Mouse (Mus musculus) midbrain, embryonic 10.5 days (tissue): ENCODE measurements around the gene Trim50. TPM values are rescaled to one million over a fixed set of nuclear protein-coding genes. Genes with fewer than 3 reads are reported as not detected.
A peak's percentile ranks its signal among the peaks of the same experiment; 100 is the strongest.

Source experiments
- DNase-seq: peaks from one replicate; pipeline ENCODE4 v3.0.0-alpha.2; 2017; ENCODE audit warnings: low spot score
- H3K27ac ChIP-seq: fragments of 300-500 bp; sonication (generic); replicated peaks from 2 replicates; pipeline ENCODE4 v1.5.1; 2016; ENCODE audit warnings: mild to moderate bottlenecking
- H3K27me3 ChIP-seq: fragments of 300-500 bp; sonication (generic); 2 replicates; pipeline ENCODE4 v1.6.1; 2016; ENCODE audit warnings: low read depth, mild to moderate bottlenecking; ENCODE audit not compliant: poor library complexity, severe bottlenecking
- H3K36me3 ChIP-seq: fragments of 300-500 bp; sonication (generic); 2 replicates; pipeline ENCODE4 v1.6.1; 2016; ENCODE audit warnings: mild to moderate bottlenecking, moderate library complexity
- H3K4me1 ChIP-seq: fragments of 300-500 bp; sonication (generic); 2 replicates; pipeline ENCODE4 v1.6.1; 2016
- H3K4me3 ChIP-seq: fragments of 300-500 bp; sonication (generic); 2 replicates; pipeline ENCODE4 v1.5.1; 2016; ENCODE audit warnings: mild to moderate bottlenecking, moderate library complexity
- H3K9me3 ChIP-seq: fragments of 300-500 bp; sonication (generic); replicated peaks from 2 replicates; pipeline ENCODE4 v1.6.1; 2016; ENCODE audit warnings: mild to moderate bottlenecking
- WGBS: fragments of 180-500 bp; shearing (Covaris S2); methylation state at CpG from one replicate; pipeline ENCODE4 v1.1.7; 2016; 5-methylcytosine and 5-hydroxymethylcytosine counted together
- polyA plus RNA-seq: library from polyadenylated mRNA; unstranded; fragments of >200 nt; fragmentation: Nextera tagmentation; extraction: Ambion mirVana; gene quantifications from 2 replicates; pipeline ENCODE4 v1.2.1, GENCODE M21; 2016

The Trim50 gene
- polyA plus RNA-seq, 1 experiment from 2014 or later: not detected

DNA sequence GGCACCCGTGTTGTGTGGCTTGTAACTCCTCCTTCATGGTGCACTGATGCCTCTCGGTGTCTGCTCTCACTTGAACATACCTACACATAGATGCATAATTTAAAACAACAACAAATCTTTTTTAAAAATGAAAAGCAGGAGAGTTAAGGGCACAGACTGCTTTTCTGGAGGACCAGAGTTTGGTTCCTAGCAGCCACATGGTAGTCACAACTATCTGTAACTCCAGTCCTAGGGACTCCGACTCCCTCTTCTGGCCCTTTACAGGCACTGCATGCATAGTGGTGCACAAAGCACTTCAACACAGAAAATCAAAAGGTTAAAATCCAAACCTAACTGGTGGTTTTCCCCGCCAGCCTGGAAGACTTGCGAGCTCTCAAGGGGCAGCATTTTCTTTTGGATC lies 20.5 kb downstream of the Trim50 start:
- H3K27me3 ChIP-seq: no peaks in the 10 kb centered on the region
- WGBS: 93% methylated on average over 5 of the region's 5 CpGs
- no peak overlapping the region for H3K27ac ChIP-seq
- no peak for DNase-seq
- H3K4me1 ChIP-seq: peaks cover 18% of the 10 kb centered on the region
- H3K9me3 ChIP-seq: peaks cover 6% of the 10 kb centered on the region; the same call in 1 of the 2 replicates
- H3K4me3 ChIP-seq: no peak overlapping the region
- peaks cover 74% of the 10 kb centered on the region for H3K36me3 ChIP-seq

DNA sequence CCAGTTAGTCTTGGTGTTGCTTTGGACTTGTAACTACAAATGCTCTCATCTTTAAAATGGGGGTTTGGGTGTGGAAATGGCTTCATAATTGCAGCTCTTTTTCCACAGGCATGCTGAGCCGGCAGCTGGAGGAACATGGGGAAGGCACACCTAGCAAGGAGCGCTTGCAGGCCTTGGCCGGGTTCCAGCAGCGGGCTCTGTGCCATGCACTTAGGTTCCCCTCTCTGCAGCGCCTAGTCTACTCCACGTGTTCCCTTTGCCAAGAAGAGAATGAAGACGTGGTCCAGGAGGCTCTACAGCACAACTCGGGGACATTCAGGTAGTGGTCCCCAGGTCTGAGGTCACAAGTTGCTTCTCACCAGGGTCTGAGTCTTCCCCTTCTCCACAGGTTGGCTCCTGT lies 22.1 kb downstream of the Trim50 start:
- no peak overlapping the region for H3K27ac ChIP-seq
- no peaks in the 10 kb centered on the region for H3K27me3 ChIP-seq
- 93% methylated on average over 8 of the region's 8 CpGs for WGBS
- no peak for DNase-seq
- peaks cover 90% of the 10 kb centered on the region for H3K36me3 ChIP-seq
- H3K4me3 ChIP-seq: no peak overlapping the region
- peaks cover 11% of the 10 kb centered on the region for H3K4me1 ChIP-seq
- peaks cover 6% of the 10 kb centered on the region; the same call in 1 of the 2 replicates for H3K9me3 ChIP-seq

DNA sequence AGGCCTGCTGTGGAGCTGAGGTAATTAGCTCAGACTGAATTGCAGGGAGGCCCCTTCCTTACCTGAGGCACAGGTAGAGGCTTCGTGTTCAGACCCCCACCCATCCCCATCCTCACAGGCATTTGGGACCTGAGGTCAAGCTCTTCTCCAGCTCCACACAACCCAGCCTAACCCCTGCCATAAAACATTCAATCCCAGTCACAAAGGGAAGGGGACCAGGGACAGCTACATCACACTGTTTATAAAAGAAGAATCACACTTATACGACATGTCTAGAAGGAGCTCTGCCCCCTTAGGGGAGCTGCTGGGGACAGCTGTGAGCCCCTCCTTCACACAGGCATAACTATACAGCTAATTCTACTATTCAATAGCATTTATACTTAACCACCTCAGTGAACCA lies 23.2 kb downstream of the Trim50 start:
- Histone ChIP-seq H3K4me3 (no peak overlapping the region), H3K36me3 (peaks cover 100% of the 10 kb centered on the region), H3K27ac (no peak overlapping the region), H3K27me3 (no peaks in the 10 kb centered on the region), H3K4me1 (no peaks in the 10 kb centered on the region), H3K9me3 (peaks cover 6% of the 10 kb centered on the region; the same call in 1 of the 2 replicates)
- DNase-seq: no peak
- 80% methylated on average over 2 of the region's 2 CpGs for WGBS

DNA sequence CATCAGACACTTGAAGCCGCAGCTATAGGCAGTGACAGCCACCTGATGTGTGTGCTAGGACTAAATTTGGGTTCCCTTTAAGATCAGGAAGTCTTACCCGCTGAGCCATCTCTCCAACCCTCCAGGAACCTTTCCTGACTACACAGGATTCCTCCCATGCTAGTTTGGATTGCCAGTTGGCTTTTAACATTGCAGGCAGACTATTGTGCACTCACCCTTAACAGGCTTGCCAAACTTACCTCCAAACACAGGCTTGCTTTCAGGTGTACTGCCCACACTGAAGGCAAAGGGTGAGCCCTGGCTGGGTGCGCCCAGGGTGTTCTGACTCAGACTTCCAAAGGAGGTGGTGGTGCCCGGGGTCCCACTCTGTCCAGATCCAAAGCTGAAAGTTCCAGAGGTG lies 27.6 kb downstream of the Trim50 start:
- Histone ChIP-seq H3K27me3 (no peaks in the 10 kb centered on the region), H3K36me3 (peaks cover 100% of the 10 kb centered on the region), H3K9me3 (no peaks in the 10 kb centered on the region), H3K4me3 (no peak overlapping the region), H3K4me1 (no peaks in the 10 kb centered on the region), H3K27ac (no peak overlapping the region)
- WGBS: 92% methylated on average over 4 of the region's 4 CpGs
- no peak for DNase-seq

DNA sequence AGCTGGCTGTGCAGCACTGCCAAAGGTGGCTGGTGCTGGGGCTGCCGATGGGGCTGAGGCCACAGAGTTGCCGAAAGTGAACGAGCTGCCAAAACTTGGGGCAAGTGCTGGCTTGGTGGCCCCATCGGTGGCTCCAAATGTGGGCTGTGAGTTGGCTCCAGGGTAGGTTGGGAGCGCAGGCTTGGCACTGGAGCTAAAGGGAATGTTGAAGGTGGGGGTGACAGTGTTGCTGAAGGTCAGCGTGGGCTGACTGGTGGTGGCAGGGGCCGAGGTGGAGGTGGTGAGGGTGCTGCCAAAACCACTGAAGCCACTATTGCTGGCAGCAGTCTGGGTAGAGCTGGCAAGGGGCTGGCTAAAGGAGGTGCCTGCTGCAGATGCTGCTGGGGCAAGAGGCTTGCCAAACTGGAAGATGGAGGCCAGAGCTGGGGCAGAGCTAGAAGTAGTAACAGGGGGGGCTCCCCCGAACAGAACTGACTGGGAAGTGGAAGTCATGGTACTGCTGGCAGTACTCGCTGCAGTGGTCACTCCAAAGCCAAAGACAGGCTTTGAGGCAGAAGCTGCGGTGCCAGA lies 28.3 kb downstream of the Trim50 start:
- 93% methylated on average over 10 of the region's 10 CpGs for WGBS
- H3K4me3 ChIP-seq: no peak overlapping the region
- no peak for DNase-seq
- H3K27ac ChIP-seq: no peak overlapping the region
- H3K9me3 ChIP-seq: no peaks in the 10 kb centered on the region
- no peaks in the 10 kb centered on the region for H3K27me3 ChIP-seq
- peaks cover 100% of the 10 kb centered on the region for H3K36me3 ChIP-seq
- H3K4me1 ChIP-seq: no peaks in the 10 kb centered on the region

DNA sequence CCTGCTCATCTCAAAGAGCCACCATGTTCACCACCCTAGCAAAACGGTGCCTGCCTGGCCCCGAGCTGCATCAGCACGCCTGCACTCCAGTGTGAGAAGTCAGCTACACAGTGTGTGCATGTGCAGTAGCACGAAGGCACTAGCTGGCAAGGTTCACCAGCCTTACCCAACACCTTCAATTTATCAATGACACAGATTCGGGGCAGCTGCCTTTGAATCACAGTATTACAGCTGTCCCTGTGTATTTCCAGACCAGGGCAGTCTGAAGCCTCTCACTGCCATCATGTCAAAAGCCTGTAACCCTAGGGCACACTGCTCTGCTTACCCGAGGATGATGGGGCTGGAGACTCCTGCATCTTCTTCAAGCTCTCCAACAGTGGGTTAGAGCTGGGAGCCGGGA lies 29.7 kb downstream of the Trim50 start:
- no peaks in the 10 kb centered on the region for H3K4me1 ChIP-seq
- no peak overlapping the region for H3K4me3 ChIP-seq
- DNase-seq: no peak
- no peak overlapping the region for H3K27ac ChIP-seq
- WGBS: 94% methylated on average over 7 of the region's 7 CpGs
- no peaks in the 10 kb centered on the region for H3K27me3 ChIP-seq
- peaks cover 100% of the 10 kb centered on the region for H3K36me3 ChIP-seq
- no peaks in the 10 kb centered on the region for H3K9me3 ChIP-seq

DNA sequence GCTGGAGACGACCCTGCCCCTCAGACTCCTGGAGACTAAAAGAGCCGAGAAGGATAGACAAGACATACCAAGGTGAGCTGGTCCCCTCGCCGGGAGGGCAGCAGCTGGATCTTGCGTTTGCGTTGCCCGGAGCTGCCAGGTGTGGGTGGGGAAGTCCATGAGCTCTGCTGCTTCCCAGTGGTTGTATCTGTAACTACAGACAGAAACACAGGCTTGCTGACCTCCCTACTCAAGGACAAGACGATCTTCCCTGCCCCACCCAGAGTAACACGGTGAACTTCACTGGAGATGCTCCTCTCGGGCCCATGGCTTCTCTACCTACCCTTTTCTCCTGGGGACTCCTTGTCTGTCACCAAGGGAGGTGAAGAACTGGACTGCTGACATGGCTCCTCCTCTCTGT lies 30.7 kb downstream of the Trim50 start:
- no peaks in the 10 kb centered on the region for H3K9me3 ChIP-seq
- 90% methylated on average over 10 of the region's 10 CpGs for WGBS
- no peaks in the 10 kb centered on the region for H3K4me1 ChIP-seq
- no peak overlapping the region for H3K4me3 ChIP-seq
- peaks cover 100% of the 10 kb centered on the region for H3K36me3 ChIP-seq
- DNase-seq: no peak
- no peak overlapping the region for H3K27ac ChIP-seq
- H3K27me3 ChIP-seq: no peaks in the 10 kb centered on the region

DNA sequence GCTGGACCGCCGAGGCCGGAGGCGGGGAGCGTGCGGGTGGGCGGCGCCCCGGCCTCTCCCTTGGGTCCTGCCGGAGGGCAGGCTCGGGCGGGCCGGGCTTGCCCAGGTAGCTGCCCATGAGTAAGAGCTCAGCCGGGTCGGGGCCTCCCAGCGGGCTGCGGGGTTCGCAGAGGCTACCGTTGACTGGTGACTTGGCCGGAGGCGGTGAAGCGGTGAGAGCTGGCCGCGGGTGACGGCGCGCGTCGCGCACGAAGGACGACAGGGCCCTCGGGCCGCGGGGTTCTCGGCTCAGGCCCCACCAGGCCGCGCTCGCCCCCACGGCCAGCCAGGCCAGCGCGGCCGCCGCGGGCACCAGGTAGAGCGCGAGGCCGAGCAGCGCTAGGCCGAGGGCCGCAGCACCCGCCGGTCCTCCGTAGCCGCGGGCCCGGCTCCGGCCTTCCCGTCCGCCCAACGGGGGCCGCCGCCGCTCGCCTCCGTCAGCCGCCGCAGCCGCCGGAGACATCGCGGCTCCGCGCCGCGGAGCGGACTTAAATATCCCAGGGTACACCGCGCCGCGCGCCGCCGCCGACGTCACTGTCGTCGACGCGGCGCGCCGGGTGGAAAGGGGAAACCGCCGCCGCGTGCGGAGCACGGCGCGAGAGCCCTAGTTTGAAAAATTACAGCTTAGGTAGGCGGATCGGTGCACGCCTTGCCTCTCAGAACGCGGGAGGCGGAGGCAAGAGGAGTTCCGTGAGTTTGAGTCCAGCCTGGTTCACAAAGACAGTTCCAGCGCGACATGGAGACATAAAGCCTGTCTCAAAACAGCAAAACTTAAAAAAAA lies 41.1 kb downstream of the Trim50 start, which contains the start of gene Pom121:
TSS of gene Pom121 (minus strand) at position 543 of the 820 bp plus-strand sequence.
- H3K9me3 ChIP-seq: no peaks in the 10 kb centered on the region
- H3K27me3 ChIP-seq: no peaks in the 10 kb centered on the region
- peak within 1 kb of the TSS; percentile 69 for H3K4me3 ChIP-seq
- peak; percentile 85 for DNase-seq
- H3K27ac ChIP-seq: peak within 1 kb of the TSS; percentile 97
- WGBS: under 1% methylated on average over 106 of the region's 110 CpGs
- peaks cover 36% of the 10 kb centered on the region for H3K36me3 ChIP-seq
- H3K4me1 ChIP-seq: peaks cover 22% of the 10 kb centered on the region

DNA sequence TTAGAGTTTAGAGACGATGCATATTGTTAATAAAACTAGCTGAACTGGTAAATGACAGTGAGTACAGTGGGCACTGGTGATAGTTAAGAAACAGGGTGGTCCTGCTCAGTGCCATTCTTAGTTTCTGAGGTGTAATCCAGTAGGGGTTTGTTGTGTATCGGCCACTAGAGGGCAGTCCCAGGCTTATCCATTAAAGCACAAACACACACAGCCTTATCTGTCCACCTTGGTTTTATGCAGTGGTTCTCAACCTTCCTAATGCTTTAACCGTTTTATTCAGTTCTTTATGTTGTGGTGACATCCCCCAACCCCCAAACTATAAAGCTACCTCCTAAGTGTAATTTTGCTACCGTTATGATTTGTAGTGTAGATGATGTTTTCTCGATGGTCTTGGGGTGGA lies 42.7 kb downstream of the Trim50 start:
- H3K4me3 ChIP-seq: no peak overlapping the region
- 54% methylated on average over 5 of the region's 5 CpGs for WGBS
- H3K4me1 ChIP-seq: peaks cover 22% of the 10 kb centered on the region
- H3K27me3 ChIP-seq: no peaks in the 10 kb centered on the region
- no peak overlapping the region for H3K27ac ChIP-seq
- DNase-seq: peak; percentile 35
- H3K36me3 ChIP-seq: peaks cover 20% of the 10 kb centered on the region
- no peaks in the 10 kb centered on the region for H3K9me3 ChIP-seq

DNA sequence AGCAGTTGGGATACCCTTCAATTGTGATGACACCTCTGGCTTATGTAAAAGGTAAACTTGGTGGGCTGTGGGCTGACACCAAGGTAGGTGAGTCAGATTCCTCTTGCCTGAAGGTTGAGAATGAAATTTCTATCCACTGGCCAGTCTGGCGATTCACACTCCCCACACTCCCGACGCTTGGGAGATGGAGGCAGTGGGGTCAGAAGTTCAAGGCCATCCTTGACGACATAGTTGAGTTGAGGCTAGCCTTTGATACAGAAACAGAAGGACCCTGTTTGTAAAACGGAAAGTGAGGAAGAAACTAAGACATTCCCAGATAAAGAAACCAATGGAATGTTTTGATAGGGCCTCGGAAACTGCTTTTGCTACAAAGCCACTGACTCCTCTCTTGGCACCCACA lies 46.3 kb downstream of the Trim50 start:
- no peaks in the 10 kb centered on the region for H3K36me3 ChIP-seq
- no peak for DNase-seq
- peaks cover 2% of the 10 kb centered on the region; the same call in 1 of the 2 replicates for H3K27me3 ChIP-seq
- peaks cover 7% of the 10 kb centered on the region for H3K4me1 ChIP-seq
- no peak overlapping the region for H3K4me3 ChIP-seq
- no peaks in the 10 kb centered on the region for H3K9me3 ChIP-seq
- WGBS: 72% methylated on average over 6 of the region's 6 CpGs
- H3K27ac ChIP-seq: no peak overlapping the region

DNA sequence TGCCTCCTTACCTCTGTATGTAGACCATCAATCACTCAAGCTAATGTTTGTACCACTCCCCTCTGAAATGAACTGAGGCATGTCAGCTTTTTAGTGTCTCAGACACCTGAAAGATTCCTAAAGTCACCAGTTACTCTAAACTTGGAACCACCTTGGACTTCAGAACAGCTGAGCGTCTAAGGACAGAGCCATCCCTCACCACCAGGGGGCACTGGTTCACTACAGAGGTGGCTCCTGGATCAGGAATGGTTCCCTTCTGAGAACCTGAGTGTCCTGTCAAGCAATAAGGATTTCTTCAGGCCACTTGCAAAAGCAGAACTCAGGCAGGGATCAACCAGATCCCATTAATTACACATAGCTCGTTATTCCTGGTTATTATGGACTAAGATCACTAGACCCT lies 47.1 kb downstream of the Trim50 start:
- Histone ChIP-seq H3K4me3 (no peak overlapping the region), H3K9me3 (no peaks in the 10 kb centered on the region), H3K27ac (no peak overlapping the region), H3K4me1 (peaks cover 3% of the 10 kb centered on the region; the same call in 1 of the 2 replicates), H3K36me3 (no peaks in the 10 kb centered on the region), H3K27me3 (peaks cover 3% of the 10 kb centered on the region; the same call in 1 of the 2 replicates)
- WGBS: 12% methylated on average over 2 of the region's 2 CpGs
- DNase-seq: peak; percentile 75

DNA sequence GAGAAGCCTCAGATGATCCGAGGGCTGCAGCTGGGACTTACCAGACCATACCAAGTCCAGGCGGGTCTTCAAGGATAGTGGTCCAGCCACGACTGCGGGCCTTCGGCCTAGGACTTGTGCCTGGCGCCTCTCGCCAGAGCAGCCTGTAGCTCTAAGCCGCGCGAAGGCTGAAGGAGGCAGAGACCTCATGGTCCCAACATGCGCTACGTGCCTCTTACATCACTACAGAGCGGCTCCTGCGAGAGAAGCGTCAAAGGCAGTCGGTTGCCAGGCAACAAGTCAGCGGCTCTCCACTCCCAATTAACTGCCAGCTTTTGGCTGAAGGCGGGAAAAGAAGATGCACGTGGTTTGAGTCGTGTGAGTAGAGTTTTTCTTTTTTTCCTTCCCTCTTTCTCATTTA lies 51.5 kb downstream of the Trim50 start:
- 42% methylated on average over 20 of the region's 20 CpGs for WGBS
- peaks cover 3% of the 10 kb centered on the region; the same call in 1 of the 2 replicates for H3K27me3 ChIP-seq
- H3K4me3 ChIP-seq: no peak overlapping the region
- H3K4me1 ChIP-seq: peaks cover 3% of the 10 kb centered on the region; the same call in 1 of the 2 replicates
- no peak overlapping the region for H3K27ac ChIP-seq
- peaks cover 6% of the 10 kb centered on the region for H3K36me3 ChIP-seq
- DNase-seq: peak; percentile 58
- no peaks in the 10 kb centered on the region for H3K9me3 ChIP-seq

DNA sequence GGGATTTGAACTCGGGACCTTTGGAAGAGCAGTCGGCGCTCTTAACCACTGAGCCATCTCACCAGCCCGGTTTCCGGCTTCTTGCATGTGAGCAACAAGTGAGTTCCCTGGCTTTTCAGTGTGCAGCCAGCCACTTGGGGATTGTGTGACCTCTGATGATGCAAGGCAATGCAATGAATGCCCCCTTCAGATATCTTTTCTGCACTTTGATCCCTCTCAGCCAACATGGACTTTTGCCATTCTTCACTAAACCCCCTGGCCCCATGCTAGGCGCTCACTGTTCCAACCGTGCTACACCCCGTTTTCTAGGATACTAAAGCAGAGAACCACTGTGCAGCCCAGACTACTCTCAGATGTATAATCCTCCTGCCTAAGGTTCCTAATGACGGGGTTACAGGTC lies 52.3 kb downstream of the Trim50 start:
- peaks cover 3% of the 10 kb centered on the region; the same call in 1 of the 2 replicates for H3K4me1 ChIP-seq
- no peak overlapping the region for H3K27ac ChIP-seq
- no peak for DNase-seq
- no peaks in the 10 kb centered on the region for H3K9me3 ChIP-seq
- H3K36me3 ChIP-seq: peaks cover 14% of the 10 kb centered on the region
- H3K4me3 ChIP-seq: no peak overlapping the region
- H3K27me3 ChIP-seq: peaks cover 3% of the 10 kb centered on the region; the same call in 1 of the 2 replicates
- WGBS: 87% methylated on average over 9 of the region's 9 CpGs
